Mouse (Mus musculus) layer of hippocampus, postnatal 25 days (tissue): ENCODE measurements around the gene Mrpl12. TPM values are rescaled to one million over a fixed set of nuclear protein-coding genes. Genes with fewer than 3 reads are reported as not detected.
"Not testable (repeated sequence)": the region's sequence is repeated elsewhere in the genome, so short reads cannot be mapped to it uniquely, and the experiment has no call there.

ENCODE experiments used
- DNase-seq, 2 experiments: peaks; one replicate each; pipeline ENCODE4 v3.0.0; 2022; ENCODE audit warnings: mixed read lengths in 2 of 2, low spot score in 1 of 2; ENCODE audit errors: extremely low spot score in 1 of 2
- total RNA-seq, 2 experiments: library from RNA; stranded (reverse); gene quantifications; 2 replicates each; pipeline ENCODE4 v1.2.3; 2021

Mrpl12 gene
- total RNA-seq, 2 experiments from 2014 or later: 60.9 to 72.0 TPM

DNA sequence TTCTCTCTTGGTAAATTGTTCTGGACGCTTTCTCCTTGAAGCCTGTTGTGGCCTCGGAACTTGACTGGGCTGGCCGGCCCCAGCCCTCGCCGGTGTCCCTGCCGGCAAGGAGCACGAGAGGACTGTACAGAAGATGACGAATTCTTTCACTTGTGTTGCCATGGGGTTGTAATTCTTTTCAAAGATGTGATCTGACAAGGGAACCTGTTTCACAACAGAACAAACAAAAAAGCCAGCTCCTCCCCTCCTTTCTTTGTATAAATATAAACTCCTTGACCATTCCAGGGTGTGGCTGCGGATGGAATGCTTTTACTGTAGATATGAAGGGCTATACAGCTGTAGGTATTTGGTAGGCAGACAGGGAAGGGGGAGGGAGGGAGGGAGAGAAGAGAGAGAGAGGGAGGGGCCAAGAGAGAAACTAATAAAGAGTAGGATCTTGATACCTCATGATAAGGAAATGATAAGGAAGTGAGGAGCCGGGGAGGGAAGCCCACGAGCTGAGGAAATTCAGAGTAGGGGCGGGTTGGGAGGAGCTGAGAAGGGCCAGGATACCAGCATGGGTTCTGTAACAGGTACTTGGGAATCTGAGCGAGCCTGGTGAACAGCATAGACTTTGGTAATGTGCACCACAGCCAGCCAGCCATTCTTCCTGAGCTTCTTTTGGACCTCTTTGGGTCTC is 23.3 kb downstream of the Mrpl12 start:
- no peak for DNase-seq

DNA sequence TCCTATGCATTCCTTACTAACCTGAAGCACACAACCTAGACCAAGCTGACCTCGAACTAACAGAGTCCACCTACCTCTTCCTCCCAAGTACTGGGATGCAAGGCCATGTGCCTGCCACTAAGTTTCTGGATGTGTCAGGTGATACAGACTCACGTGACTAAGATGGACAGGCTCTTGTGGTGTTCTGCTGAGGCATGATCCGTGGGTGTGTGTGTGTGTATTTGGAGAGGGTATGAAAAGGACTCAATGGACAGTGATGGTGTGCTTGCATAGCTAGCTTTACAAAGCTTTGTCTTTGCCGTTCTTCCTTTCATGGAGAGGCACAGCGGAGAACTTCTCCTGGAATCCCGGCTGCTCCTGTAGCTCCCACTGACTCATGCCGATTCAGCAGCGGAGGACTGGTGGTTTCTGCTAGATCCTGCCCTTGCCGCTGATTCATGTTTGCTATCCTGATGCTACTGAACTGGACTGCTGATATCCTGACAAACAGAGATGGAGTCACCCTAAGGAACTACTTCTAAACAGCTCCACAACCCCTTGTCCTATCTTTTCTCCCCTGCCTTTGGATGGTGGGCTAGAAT is 24.0 kb downstream of the Mrpl12 start:
- DNase-seq: no peak

DNA sequence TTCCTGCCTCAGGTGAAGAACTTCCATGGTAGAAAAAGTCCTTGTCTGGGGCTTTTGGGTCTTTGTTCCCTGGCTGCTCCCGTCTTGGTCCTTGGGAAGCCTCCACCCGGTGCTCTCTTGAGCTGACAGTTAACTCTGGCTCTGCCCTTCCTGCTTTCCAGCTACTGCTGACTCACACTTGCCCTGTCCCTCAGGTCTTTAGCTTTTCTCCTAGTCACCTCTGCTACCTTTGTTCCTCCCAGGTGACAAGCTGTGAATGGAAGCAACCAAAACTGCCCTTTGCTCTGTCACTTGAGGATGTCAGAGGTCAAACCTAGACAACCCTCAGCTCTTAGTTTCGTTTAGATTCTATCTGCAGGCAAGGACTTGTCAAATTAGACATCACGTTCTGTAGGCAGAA is 25.5 kb downstream of the Mrpl12 start:
- no peak for DNase-seq

- no peak for DNase-seq
These were observed 26.1 kb downstream of the Mrpl12 start for GRCm38 (mm10) chr11:120510375-120511030.

- no peak for DNase-seq
These were observed 28.5 kb downstream of the Mrpl12 start for GRCm38 (mm10) chr11:120512790-120513453.

DNA sequence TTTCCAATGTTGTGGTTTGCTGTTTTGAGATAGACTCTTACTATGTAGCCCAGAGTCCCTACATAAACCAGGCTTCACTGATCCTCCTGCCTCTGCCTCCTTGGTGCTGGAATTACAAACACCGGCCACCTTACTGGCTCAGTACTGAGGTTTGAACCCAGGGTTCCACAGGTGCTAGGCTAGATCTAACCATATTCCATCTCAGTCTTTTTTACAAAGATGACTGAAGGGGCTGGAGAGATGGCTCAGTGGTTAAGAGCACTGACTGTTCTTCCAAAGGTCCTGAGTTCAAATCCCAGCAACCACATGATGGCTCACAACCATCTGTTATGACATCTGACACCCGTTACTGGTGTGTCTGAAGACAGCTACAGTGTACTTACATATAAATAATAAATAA is 29.8 kb downstream of the Mrpl12 start:
- not testable (repeated sequence) for DNase-seq

DNA sequence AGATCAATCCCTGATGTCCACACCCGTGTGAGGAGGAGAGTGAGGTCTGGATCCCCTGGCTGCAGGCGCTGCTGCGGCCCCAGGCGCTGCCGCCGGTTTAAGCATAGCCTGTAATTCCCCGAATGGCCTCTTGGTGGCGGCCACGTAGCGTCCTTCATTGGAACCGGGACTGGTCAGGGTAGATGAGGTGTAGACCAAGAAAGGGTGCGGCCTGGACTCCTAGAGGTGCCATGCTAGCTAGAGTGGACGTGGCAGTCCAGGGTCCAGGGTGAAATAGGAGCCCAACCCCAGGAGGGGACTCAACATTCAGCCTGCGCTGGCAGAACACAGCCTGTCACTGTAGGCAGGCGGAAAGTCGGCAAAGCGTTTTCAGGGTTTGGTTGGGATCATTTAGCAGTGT is 31.2 kb downstream of the Mrpl12 start:
- DNase-seq: peak; percentile 90 to 97

- DNase-seq: no peak
These were observed 32.7 kb downstream of the Mrpl12 start for GRCm38 (mm10) chr11:120517147-120517546.

GRCm38 (mm10) chr11:120518027-120518426 is 33.6 kb downstream of the Mrpl12 start:
- peak; percentile 23 to 29 for DNase-seq

DNA sequence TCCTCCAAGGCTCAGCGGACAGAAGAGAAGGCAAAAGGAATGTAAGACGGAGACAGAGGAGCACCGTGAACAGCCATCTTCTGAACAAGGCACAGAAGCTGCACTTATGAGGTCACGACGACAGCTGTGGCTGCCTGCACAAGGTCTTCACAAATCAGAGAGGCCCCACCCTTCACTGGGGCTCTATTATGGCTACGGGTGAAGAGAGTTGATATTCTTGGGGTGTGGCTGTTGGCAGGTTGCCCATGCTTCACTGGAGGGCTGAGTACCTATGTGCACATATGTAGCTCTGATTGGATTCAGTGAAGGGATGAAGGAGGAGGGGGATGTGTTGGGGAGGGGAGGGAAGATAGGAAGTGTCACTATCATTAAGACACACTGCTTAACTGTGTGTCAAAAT is 34.1 kb downstream of the Mrpl12 start:
- DNase-seq: no peak

DNA sequence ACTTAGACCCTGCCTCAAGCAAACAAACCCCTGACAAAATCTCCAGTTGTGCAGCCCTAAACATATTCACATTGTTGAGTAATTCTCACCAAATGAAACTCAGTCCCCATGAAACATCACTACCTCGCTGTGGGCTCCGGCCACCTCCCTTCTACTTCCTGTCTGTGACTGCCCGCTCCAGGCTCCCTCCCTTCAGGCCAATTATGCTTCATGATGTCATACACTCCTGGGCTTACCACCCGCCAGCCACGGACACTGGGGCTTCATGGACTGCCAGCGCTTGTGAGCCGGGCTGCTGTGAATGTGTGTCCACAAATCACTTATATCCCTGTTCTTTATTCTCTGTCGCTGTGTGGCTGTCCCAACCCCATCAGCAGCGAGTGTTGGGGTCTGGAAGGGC is 35.3 kb downstream of the Mrpl12 start:
- no peak for DNase-seq

- no peak for DNase-seq
These were observed 36.1 kb downstream of the Mrpl12 start for GRCm38 (mm10) chr11:120520498-120520897.

DNA sequence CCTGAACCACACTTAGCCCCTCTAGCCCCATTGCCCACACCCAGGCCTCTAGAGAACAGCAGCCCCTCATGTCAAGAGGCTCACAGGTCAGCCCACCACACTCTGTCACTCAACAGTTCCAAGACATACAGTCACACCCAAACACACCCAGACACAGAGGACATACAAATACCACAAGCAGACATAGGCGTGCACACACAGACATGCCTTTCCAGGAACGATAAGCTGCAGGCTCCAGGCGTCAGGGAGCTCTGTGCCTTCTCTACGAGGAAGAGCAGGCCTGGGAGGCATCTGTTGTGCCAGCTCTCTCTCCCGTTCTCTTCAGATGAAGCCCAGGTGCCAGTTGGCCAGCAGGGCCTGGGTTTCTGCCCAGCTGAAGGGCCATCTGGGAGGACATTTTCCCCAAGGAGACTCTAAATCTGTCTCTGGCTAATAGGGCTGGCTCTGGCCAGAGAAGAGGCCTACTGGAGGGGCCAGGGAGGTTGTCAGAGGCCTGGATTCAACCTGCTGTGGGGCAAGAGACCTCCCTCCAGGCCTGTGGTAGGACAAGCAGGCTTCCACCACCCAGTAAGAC is 36.6 kb downstream of the Mrpl12 start:
- DNase-seq: no peak

DNA sequence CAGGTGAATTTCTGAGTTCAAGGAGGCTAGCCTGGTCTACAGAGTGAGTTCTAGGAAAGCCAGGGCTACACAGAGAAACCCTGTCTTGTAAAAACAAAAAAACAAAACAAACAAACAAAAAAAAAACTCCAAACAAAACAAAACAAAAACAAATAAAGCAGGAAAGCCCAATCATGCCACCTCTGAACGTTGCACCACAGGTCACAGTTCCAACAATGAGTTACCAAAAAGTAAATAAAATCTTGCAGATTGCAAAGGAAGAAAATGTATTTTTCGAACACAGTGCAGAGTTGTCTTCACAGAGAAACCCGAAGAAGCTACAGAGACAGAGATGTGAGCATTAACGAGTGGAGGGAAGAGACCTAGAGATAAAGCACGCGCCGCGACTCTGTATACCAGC is 38.2 kb downstream of the Mrpl12 start:
- DNase-seq: no peak

DNA sequence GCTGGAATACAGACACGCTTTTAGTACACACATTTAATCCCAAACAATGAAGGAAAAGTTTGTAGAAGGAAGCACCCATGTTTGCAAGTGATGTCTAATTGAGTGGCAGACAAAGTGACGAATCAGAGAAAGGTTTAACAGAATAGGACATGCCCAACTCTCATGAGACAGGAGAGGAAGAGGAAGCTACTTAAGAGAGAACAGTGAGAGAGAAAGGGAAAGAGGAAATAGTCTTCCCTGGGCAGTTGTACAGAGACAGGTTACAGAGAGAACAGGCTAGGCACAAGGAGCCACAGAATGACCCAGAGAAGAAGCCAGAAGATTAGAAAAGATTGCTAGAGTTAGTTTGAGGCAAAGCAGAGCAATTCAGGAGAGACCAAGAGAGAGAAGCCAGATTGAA is 41.5 kb downstream of the Mrpl12 start:
- no peak for DNase-seq

DNA sequence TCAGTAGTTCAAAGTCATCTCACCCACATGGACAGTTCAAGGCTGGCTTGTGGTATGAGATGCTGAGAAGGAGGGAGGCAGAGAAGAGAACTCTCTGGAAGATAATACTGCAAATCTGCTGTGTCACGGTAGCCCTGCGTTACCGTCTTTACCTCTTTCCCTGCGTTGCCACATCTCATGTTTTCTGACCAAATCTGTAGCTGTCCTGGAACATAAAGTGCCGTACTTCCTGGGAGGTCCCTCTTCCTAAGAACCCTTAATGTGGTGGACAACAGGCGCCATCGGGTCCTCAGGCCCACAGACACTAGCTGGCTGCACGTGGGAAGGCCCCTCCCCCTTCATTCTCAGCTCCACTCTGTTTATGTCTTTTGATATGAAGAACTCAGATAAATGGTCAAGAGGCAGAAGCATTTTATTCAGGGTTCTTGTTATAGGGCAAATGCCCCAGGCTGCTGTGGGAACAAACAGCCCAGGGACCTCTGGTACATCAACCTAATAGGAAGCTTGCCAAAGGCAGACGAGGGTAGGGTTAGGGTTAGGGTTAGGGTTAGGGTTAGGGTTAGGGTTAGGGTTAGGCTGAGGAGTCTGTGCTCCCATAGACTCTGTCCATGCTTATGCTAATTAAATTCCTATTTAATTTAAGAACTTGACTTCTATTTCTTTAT is 43.4 kb downstream of the Mrpl12 start:
- no peak for DNase-seq

GRCm38 (mm10) chr11:120528903-120529302 is 44.5 kb downstream of the Mrpl12 start:
- no peak for DNase-seq

GRCm38 (mm10) chr11:120530085-120530964 is 45.9 kb downstream of the Mrpl12 start, which contains the start of gene Gcgr:
Gene Gcgr, plus strand, starts transcription at chr11:120530699.
- no peak for DNase-seq

DNA sequence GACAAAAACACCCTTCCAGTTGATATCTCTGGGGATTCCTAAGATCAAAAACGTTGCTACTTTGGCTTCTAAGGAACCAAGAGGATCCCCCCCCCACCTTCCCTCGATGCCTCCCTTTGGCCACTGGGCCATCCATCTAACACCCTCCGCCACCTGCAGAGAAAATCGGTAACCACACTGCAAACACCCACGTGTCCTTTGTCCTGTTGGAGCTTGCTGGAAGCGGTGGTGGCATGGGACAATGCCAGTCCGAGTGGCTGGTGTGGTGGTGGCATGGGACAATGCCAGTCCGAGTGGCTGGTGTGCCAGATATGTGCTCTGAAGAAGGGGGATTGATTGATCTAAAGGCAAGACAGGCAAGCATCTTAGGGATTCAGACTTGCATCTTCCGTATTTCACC is 47.2 kb downstream of the Mrpl12 start:
- no peak for DNase-seq
